Mouse (Mus musculus): ENCODE measurements at regions not wholly inside any gene's neighbourhood (a gene's known extent, or its start where the extent isn't known, plus 50 kb on each side); places are given as distances from the start of the nearest gene placed in this dataset.

- no peak overlapping the region for H3K27ac ChIP-seq (ENCODE audit: low read length)
- WGBS = 86% methylated on average over 7 of the region's 7 CpGs
- H3K9ac ChIP-seq (ENCODE audit: low read length) = no peak overlapping the region
- no peaks in the 10 kb centered on the region for H3K9me3 ChIP-seq (replicated peaks; ENCODE audit: control insufficient read depth, low read length)
- no peak for ATAC-seq (ENCODE audit: insufficient read depth, low FRiP score)
- no peaks in the 10 kb centered on the region for H3K27me3 ChIP-seq (ENCODE audit: control insufficient read depth, insufficient read depth, low read length)
- H3K4me1 ChIP-seq (ENCODE audit: control insufficient read depth, insufficient read depth, low read length) = peaks cover 5% of the 10 kb centered on the region; the same call in 1 of the 2 replicates
- no peak overlapping the region for H3K4me3 ChIP-seq (replicated peaks; ENCODE audit: low read length)
- H3K4me2 ChIP-seq (ENCODE audit: low read depth, low read length) = no peak overlapping the region
- H3K36me3 ChIP-seq (ENCODE audit: control insufficient read depth, insufficient read depth, low read length) = no peaks in the 10 kb centered on the region
These were observed 171.3 kb upstream of the Tgfbr2 start for GRCm38 (mm10) chr9:116346495-116346894.

GRCm38 (mm10) chr9:116343086-116343481 lies 167.9 kb upstream of the Tgfbr2 start:
- 77% methylated on average over 3 of the region's 3 CpGs for WGBS
- no peak overlapping the region for H3K4me2 ChIP-seq (ENCODE audit: low read depth, low read length)
- no peak for ATAC-seq (ENCODE audit: insufficient read depth, low FRiP score)
- no peaks in the 10 kb centered on the region for H3K4me1 ChIP-seq (ENCODE audit: control insufficient read depth, insufficient read depth, low read length)
- no peak overlapping the region for H3K27ac ChIP-seq (ENCODE audit: low read length)
- H3K27me3 ChIP-seq (ENCODE audit: control insufficient read depth, insufficient read depth, low read length) = no peaks in the 10 kb centered on the region
- no peaks in the 10 kb centered on the region for H3K36me3 ChIP-seq (ENCODE audit: control insufficient read depth, insufficient read depth, low read length)
- no peak overlapping the region for H3K9ac ChIP-seq (ENCODE audit: low read length)
- H3K4me3 ChIP-seq (replicated peaks; ENCODE audit: low read length) = no peak overlapping the region
- no peaks in the 10 kb centered on the region for H3K9me3 ChIP-seq (replicated peaks; ENCODE audit: control insufficient read depth, low read length)

- no peak overlapping the region for H3K27ac ChIP-seq (ENCODE audit: low read length)
- no peak for ATAC-seq (ENCODE audit: insufficient read depth, low FRiP score)
These were observed 167.4 kb upstream of the Tgfbr2 start for GRCm38 (mm10) chr9:116342446-116343085.

DNA sequence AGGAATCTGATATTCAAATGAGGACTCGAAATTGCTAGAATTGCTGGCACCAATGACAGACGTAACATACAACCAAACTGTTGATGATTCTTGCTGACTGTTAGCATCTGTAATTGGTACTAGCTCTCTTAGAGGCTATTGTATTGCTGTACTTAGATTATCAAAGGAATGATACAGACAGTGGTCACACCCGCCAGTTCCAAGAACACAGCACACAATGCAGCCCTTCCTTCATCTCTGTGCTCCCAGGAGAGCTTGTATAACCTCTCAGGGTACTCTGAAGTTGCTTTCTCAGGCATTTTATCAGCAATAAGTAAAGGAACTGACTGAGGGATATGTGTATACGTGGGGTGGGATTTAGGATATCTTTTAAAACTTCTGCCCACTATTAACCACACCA lies 166.8 kb upstream of the Tgfbr2 start:
- WGBS = 67% methylated on average over 4 of the region's 4 CpGs
- H3K9me3 ChIP-seq (replicated peaks; ENCODE audit: control insufficient read depth, low read length) = no peaks in the 10 kb centered on the region

More at GRCm38 (mm10) chr9:116342446-116343085, 167.4 kb upstream of the Tgfbr2 start:
- Histone ChIP-seq H3K36me3 (ENCODE audit: control insufficient read depth, insufficient read depth, low read length) (no peaks in the 10 kb centered on the region), H3K9me3 (replicated peaks; ENCODE audit: control insufficient read depth, low read length) (no peaks in the 10 kb centered on the region), H3K4me1 (ENCODE audit: control insufficient read depth, insufficient read depth, low read length) (no peaks in the 10 kb centered on the region), H3K27me3 (ENCODE audit: control insufficient read depth, insufficient read depth, low read length) (no peaks in the 10 kb centered on the region), H3K4me3 (replicated peaks; ENCODE audit: low read length) (no peak overlapping the region), H3K9ac (ENCODE audit: low read length) (no peak overlapping the region), H3K4me2 (ENCODE audit: low read depth, low read length) (no peak overlapping the region)
- WGBS = 56% methylated on average over 8 of the region's 8 CpGs

DNA sequence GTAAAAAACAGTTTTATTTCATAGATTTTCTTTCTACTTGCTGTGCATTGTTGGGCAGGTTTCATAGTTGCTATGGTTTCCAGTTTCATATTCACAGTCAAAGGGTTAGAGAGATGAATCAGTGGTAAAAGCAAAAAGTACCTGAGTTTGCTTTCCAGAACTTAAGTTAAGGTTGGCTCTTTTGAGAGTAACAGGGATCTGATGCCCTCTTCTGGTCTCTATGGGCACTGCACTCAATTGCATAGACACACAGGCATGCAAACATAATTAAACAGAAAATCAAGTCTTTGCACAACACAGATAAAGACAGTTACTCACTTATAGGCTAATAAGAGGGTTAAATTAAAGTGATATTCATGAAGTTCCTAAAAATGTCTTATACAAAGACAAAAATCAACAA lies 165.8 kb upstream of the Tgfbr2 start:
- Histone ChIP-seq H3K9me3 (replicated peaks; ENCODE audit: control insufficient read depth, low read length) (no peaks in the 10 kb centered on the region), H3K4me2 (ENCODE audit: low read depth, low read length) (no peak overlapping the region), H3K4me1 (ENCODE audit: control insufficient read depth, insufficient read depth, low read length) (no peaks in the 10 kb centered on the region), H3K4me3 (replicated peaks; ENCODE audit: low read length) (no peak overlapping the region), H3K9ac (ENCODE audit: low read length) (no peak overlapping the region), H3K36me3 (ENCODE audit: control insufficient read depth, insufficient read depth, low read length) (no peaks in the 10 kb centered on the region), H3K27ac (ENCODE audit: low read length) (no peak overlapping the region), H3K27me3 (ENCODE audit: control insufficient read depth, insufficient read depth, low read length) (no peaks in the 10 kb centered on the region)
- ATAC-seq (ENCODE audit: insufficient read depth, low FRiP score) = no peak

More for the DNA sequence above, 166.8 kb upstream of the Tgfbr2 start:
- no peak overlapping the region for H3K4me2 ChIP-seq (ENCODE audit: low read depth, low read length)
- no peaks in the 10 kb centered on the region for H3K36me3 ChIP-seq (ENCODE audit: control insufficient read depth, insufficient read depth, low read length)
- H3K27me3 ChIP-seq (ENCODE audit: control insufficient read depth, insufficient read depth, low read length) = no peaks in the 10 kb centered on the region
- H3K27ac ChIP-seq (ENCODE audit: low read length) = no peak overlapping the region
- no peak for ATAC-seq (ENCODE audit: insufficient read depth, low FRiP score)
- no peaks in the 10 kb centered on the region for H3K4me1 ChIP-seq (ENCODE audit: control insufficient read depth, insufficient read depth, low read length)
- no peak overlapping the region for H3K9ac ChIP-seq (ENCODE audit: low read length)
- H3K4me3 ChIP-seq (replicated peaks; ENCODE audit: low read length) = no peak overlapping the region

DNA sequence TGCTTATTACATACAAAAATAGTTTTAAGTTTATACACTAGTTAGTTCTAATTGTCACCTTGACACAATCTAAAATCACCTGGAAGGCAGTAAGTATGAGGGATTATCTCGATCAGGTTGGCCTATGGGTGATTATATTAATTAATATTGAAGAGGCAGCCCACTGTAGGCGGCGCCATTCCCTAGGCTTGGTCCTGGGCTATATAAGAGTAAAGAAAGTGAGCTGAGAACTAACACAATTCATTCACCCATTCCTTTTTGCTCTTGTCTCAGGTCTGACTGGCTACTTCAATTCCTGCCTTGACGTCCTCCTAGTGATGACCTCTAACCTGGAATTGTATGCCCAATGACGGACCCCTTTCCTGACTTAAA lies 163.6 kb upstream of the Tgfbr2 start:
- Histone ChIP-seq H3K27me3 (ENCODE audit: control insufficient read depth, insufficient read depth, low read length) (no peaks in the 10 kb centered on the region), H3K4me2 (ENCODE audit: low read depth, low read length) (no peak overlapping the region), H3K9ac (ENCODE audit: low read length) (no peak overlapping the region), H3K27ac (ENCODE audit: low read length) (no peak overlapping the region), H3K4me1 (ENCODE audit: control insufficient read depth, insufficient read depth, low read length) (no peaks in the 10 kb centered on the region), H3K4me3 (replicated peaks; ENCODE audit: low read length) (no peak overlapping the region), H3K36me3 (ENCODE audit: control insufficient read depth, insufficient read depth, low read length) (no peaks in the 10 kb centered on the region), H3K9me3 (replicated peaks; ENCODE audit: control insufficient read depth, low read length) (no peaks in the 10 kb centered on the region)
- 94% methylated on average over 5 of the region's 5 CpGs for WGBS
- no peak for ATAC-seq (ENCODE audit: insufficient read depth, low FRiP score)

- Histone ChIP-seq H3K27me3 (ENCODE audit: control insufficient read depth, insufficient read depth, low read length) (no peaks in the 10 kb centered on the region), H3K9me3 (replicated peaks; ENCODE audit: control insufficient read depth, low read length) (no peaks in the 10 kb centered on the region), H3K4me1 (ENCODE audit: control insufficient read depth, insufficient read depth, low read length) (no peaks in the 10 kb centered on the region), H3K9ac (ENCODE audit: low read length) (no peak overlapping the region), H3K36me3 (ENCODE audit: control insufficient read depth, insufficient read depth, low read length) (no peaks in the 10 kb centered on the region), H3K27ac (ENCODE audit: low read length) (no peak overlapping the region), H3K4me2 (ENCODE audit: low read depth, low read length) (no peak overlapping the region), H3K4me3 (replicated peaks; ENCODE audit: low read length) (no peak overlapping the region)
- ATAC-seq (ENCODE audit: insufficient read depth, low FRiP score) = no peak
- WGBS = 76% methylated on average over 5 of the region's 5 CpGs
These were observed 163.1 kb upstream of the Tgfbr2 start for GRCm38 (mm10) chr9:116338093-116338728.

DNA sequence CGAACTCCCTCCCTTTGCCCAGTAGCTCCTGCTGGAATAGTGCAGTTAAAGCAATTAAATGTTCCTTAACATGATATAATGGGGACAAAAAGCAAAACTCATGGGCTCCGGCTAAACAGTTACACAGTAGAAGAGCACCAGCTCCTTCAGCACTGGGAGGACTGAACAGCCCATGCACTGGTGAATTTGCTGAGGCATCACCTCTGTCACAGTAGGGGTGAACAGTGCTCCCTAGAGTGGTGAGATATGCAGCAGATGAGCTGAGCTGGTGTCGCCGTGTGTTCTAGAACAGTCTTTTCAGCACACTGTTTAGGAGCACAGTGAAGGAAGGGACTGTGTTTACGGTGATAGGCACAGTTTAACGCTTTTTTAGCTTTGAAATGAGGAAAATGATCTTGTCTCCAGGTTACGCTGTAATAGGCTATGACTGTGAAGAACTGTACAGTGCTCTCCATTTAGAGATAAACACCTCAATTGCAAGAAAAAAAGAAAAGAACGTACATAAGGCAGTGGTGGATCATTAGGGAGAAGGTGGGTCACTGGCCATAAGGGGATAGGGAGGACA lies 162.4 kb upstream of the Tgfbr2 start:
- Histone ChIP-seq H3K36me3 (ENCODE audit: control insufficient read depth, insufficient read depth, low read length) (no peaks in the 10 kb centered on the region), H3K4me2 (ENCODE audit: low read depth, low read length) (no peak overlapping the region), H3K9me3 (replicated peaks; ENCODE audit: control insufficient read depth, low read length) (no peaks in the 10 kb centered on the region), H3K27me3 (ENCODE audit: control insufficient read depth, insufficient read depth, low read length) (no peaks in the 10 kb centered on the region), H3K27ac (ENCODE audit: low read length) (no peak overlapping the region), H3K4me3 (replicated peaks; ENCODE audit: low read length) (no peak overlapping the region), H3K9ac (ENCODE audit: low read length) (no peak overlapping the region), H3K4me1 (ENCODE audit: control insufficient read depth, insufficient read depth, low read length) (no peaks in the 10 kb centered on the region)
- no peak for ATAC-seq (ENCODE audit: insufficient read depth, low FRiP score)
- 87% methylated on average over 8 of the region's 8 CpGs for WGBS

GRCm38 (mm10) chr9:116335561-116336478 lies 160.7 kb upstream of the Tgfbr2 start:
- Histone ChIP-seq H3K9me3 (replicated peaks; ENCODE audit: control insufficient read depth, low read length) (no peaks in the 10 kb centered on the region), H3K4me3 (replicated peaks; ENCODE audit: low read length) (no peak overlapping the region), H3K27ac (ENCODE audit: low read length) (no peak overlapping the region), H3K4me1 (ENCODE audit: control insufficient read depth, insufficient read depth, low read length) (no peaks in the 10 kb centered on the region), H3K4me2 (ENCODE audit: low read depth, low read length) (no peak overlapping the region), H3K9ac (ENCODE audit: low read length) (no peak overlapping the region), H3K27me3 (ENCODE audit: control insufficient read depth, insufficient read depth, low read length) (no peaks in the 10 kb centered on the region), H3K36me3 (ENCODE audit: control insufficient read depth, insufficient read depth, low read length) (no peaks in the 10 kb centered on the region)
- WGBS = 80% methylated on average over 11 of the region's 11 CpGs
- no peak for ATAC-seq (ENCODE audit: insufficient read depth, low FRiP score)
